Mouse (Mus musculus) myocyte (in vitro differentiated cells): Measurements from ENCODE around the gene Cmtm3.

Experiments used
- CEBPB ChIP-seq: IDR thresholded peaks from 2 replicates; pipeline ENCODE4 v1.6.1; 2011; ENCODE audit warnings: mild to moderate bottlenecking, moderate library complexity; ENCODE audit not compliant: poor library complexity, insufficient read depth, severe bottlenecking
- E2F4 ChIP-seq: IDR thresholded peaks from one replicate; pipeline ENCODE4 v1.6.1; 2011; ENCODE audit warnings: mild to moderate bottlenecking, control low read depth, moderate library complexity; ENCODE audit not compliant: insufficient read depth
- MAX ChIP-seq: IDR thresholded peaks from one replicate; pipeline ENCODE4 v1.6.1; 2011; ENCODE audit warnings: low read depth, mild to moderate bottlenecking, control low read depth
- MYOD1 ChIP-seq, 3 experiments: IDR thresholded peaks; one replicate each; pipeline ENCODE4 v1.6.1; 2011; ENCODE audit warnings: control low read depth in 2 of 3, low read depth in 2 of 3, mild to moderate bottlenecking in 2 of 3, moderate library complexity in 1 of 3; ENCODE audit not compliant: insufficient read length in 2 of 3, control insufficient read depth in 1 of 3
- MYOG ChIP-seq, 3 experiments: IDR thresholded peaks; one replicate each; pipeline ENCODE4 v1.6.1; 2011; ENCODE audit warnings: control low read depth in 2 of 3, low read depth in 2 of 3, mild to moderate bottlenecking in 2 of 3; ENCODE audit not compliant: insufficient read length in 2 of 3, control insufficient read depth in 1 of 3, insufficient read depth in 1 of 3
- POLR2A ChIP-seq: IDR thresholded peaks from one replicate; pipeline ENCODE4 v1.6.1; 2011; ENCODE audit warnings: low read depth, mild to moderate bottlenecking, control low read depth, moderate library complexity; ENCODE audit not compliant: insufficient read length
- POLR2AphosphoS2 ChIP-seq: IDR thresholded peaks from one replicate; pipeline ENCODE4 v1.6.1; 2011; ENCODE audit warnings: low read depth, control low read depth; ENCODE audit not compliant: insufficient read length
- REST ChIP-seq: IDR thresholded peaks from one replicate; pipeline ENCODE4 v1.6.1; 2011; ENCODE audit warnings: mild to moderate bottlenecking, control low read depth, moderate library complexity; ENCODE audit not compliant: insufficient read depth, insufficient read length
- TCF12 ChIP-seq: IDR thresholded peaks from one replicate; pipeline ENCODE4 v1.6.1; 2011; ENCODE audit warnings: mild to moderate bottlenecking, control low read depth; ENCODE audit not compliant: poor library complexity, insufficient read depth, severe bottlenecking
- TCF3 ChIP-seq: IDR thresholded peaks from one replicate; pipeline ENCODE4 v1.6.1; 2011; ENCODE audit warnings: low read depth, control low read depth; ENCODE audit not compliant: insufficient read length
- USF1 ChIP-seq: IDR thresholded peaks from one replicate; pipeline ENCODE4 v1.6.1; 2011; ENCODE audit warnings: low read depth, mild to moderate bottlenecking, control low read depth, moderate library complexity

DNA sequence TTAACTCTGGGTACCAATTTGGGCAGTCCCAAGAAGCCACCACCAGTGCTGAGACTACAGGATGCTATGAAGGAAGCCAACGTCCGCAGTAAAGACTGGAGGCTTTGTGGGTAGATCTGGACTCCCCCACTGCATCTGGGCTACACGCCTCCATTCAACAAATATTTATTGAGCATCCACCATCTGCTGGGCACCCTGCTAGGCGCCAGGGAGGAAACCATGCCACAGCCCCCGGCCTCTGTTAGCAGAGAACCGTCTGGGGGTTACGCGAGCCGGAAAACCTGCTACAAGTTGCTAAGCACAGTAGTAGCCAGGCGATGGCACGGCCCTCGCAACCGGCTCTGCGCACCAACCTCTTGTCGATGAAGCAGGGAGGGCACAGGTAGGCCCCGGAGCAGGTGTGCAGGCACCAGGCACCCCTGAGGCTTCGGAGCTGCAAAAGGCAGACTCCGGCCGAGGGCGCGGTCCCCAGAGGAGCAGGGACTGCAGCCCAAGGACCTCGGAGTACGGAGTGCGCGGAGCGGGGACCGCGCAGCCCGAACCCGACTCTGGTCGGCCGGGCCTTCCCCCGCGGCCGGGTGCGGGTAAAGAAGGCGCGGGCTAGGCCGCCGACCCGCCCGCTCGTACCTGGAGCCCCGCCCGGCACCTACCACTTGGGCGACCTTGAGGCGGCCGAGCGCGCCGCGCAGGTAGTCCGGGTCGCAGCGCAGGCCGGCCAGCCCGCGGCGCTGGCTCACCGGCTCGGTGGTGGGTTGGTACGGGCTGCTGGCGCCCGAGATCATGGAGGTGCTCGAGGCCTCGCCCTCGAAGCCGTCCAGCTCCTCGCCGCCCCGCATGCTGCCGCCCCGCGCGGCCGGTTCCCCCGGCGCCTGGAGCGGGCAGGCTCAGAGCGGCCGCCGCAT, 55.8 kb downstream of the Cmtm3 start:
- TF ChIP-seq MAX (no peak), POLR2A (no peak), MYOG (IDR thresholded peaks at IDR 0.05; ENCODE audit: control insufficient read depth in 1 of 3, insufficient read depth in 1 of 3, insufficient read length in 2 of 3, low read depth in 2 of 3) (no peak), REST (no peak), E2F4 (no peak), MYOD1 (IDR thresholded peaks at IDR 0.05; ENCODE audit: control insufficient read depth in 1 of 3, insufficient read length in 2 of 3, low read depth in 2 of 3) (no peak), USF1 (no peak), POLR2AphosphoS2 (no peak), CEBPB (no peak), TCF12 (no peak), TCF3 (no peak)
